Mouse (Mus musculus): ENCODE data around the gene Pold4. TPM values are rescaled to one million over a fixed set of nuclear protein-coding genes. Genes with fewer than 3 reads are reported as not detected.
A peak's percentile ranks its signal among the peaks of the same experiment; 100 is the strongest.

Gene Pold4
- polyA plus RNA-seq, 1 experiment from 2014 or later: 21.1 TPM

DNA sequence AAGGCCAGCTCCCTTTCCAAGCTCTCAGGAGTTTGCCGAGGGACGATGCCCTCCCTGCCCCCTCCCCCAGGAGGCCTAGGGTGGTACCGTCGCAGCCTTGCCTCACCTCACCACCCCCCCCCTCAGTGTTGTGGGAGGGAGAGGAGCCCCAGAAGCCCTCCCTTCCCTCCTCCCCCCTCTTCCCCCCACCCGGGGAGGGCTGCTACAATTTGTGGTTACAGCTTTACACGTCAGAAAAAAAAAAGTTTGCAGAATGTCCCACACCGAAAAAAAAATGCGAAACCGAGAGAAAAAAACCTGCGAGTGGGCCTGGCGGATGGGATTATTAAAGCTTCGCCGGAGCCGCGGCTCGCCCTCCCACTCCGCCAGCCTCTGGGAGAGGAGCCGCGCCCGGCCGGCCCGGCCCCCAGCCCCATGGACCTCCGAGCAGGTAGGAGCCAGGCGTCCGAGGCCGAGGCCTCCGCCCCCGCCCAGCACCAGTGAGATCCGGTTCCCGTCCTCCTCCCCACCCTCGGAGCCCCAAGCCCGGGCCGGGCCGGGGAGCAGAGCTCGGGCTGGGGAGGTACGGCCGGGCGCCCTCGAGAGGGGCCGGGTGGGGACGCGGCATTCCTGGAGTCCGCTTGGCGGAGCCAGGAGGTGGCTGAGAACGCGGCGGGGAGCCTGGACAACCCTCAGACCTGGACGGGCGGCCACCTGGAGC lies 17.5 kb upstream of the Pold4 start, which contains the start of the genes Clcf1 and AC109138.7:
Clcf1 (plus strand) TSS at position 168 of the 700 bp plus-strand sequence.
AC109138.7 (plus strand) TSS at position 287 of the 700 bp plus-strand sequence.
- Histone ChIP-seq H3K27ac (ENCODE audit: low read depth, low read length) (no peak within 1 kb of the TSS), H3K9me3 (ENCODE audit: control insufficient read depth, low read length) (no peaks in the 10 kb centered on the region), H3K36me3 (ENCODE audit: control insufficient read depth, insufficient read depth, low read length) (no peaks in the 10 kb centered on the region), H3K4me1 (ENCODE audit: control insufficient read depth, insufficient read depth, low read length) (peaks cover 14% of the 10 kb centered on the region; the same call in 1 of the 2 replicates), H3K4me2 (ENCODE audit: low read depth, low read length) (peak within 1 kb of the TSS; percentile 94), H3K9ac (replicated peaks; ENCODE audit: low read depth, low read length) (peak within 1 kb of the TSS; percentile 56), H3K27me3 (ENCODE audit: control insufficient read depth, insufficient read depth, low read length) (peaks cover 18% of the 10 kb centered on the region; the same call in 1 of the 2 replicates), H3K4me3 (ENCODE audit: low read depth, low read length) (peak within 1 kb of the TSS; percentile 44)
- peak; percentile 55; the same call in 1 of the 2 replicates for ATAC-seq (ENCODE audit: low read depth)
- WGBS: 0% methylated on average over 32 of the region's 49 CpGs

DNA sequence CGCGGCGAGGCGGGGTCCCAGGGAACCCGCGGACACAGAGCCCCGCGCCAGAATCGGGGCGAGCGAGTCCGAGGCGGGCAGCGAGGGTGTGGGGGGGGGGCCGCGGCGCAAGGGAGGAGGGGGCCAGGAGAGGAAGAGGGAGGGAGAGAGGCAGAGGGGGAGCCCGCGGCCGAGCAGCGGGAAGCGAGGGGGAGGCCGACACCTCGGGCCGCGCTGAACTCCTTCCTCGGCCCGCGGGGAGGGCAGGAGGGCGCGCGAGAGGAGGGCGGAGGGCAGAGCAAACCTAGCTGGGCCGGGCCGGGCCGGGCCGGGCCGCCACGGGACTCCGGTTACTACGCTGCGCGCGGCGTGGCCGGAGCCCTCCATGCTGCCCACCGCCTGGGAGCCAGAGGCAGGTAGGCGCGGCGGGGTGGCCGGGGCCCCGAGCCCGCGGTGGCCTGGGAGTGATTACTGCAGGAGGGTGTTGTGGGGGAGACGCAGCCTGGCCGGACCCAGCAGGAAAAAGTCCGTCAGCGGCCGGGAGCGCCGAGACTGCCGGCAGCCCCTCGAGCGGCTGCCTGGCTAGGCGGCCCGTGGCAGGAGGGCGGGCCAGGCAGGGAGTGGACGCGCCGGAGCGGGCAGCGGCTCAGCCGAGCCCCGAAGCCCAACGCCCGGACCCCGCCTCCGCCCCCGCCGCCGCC lies 16.8 kb upstream of the Pold4 start:
- Histone ChIP-seq H3K27me3 (ENCODE audit: control insufficient read depth, insufficient read depth, low read length) (peaks cover 18% of the 10 kb centered on the region; the same call in 1 of the 2 replicates), H3K27ac (ENCODE audit: low read depth, low read length) (no peak overlapping the region)
- 0% methylated on average over 59 of the region's 81 CpGs for WGBS

GRCm38 (mm10) chr19:4215451-4215840 lies 16.3 kb upstream of the Pold4 start:
- peak overlapping the region; percentile 94 for H3K4me2 ChIP-seq (ENCODE audit: low read depth, low read length)
- WGBS: 4% methylated on average over 20 of the region's 21 CpGs
- H3K27me3 ChIP-seq (ENCODE audit: control insufficient read depth, insufficient read depth, low read length): peaks cover 18% of the 10 kb centered on the region; the same call in 1 of the 2 replicates
- H3K4me1 ChIP-seq (ENCODE audit: control insufficient read depth, insufficient read depth, low read length): peaks cover 14% of the 10 kb centered on the region; the same call in 1 of the 2 replicates
- H3K27ac ChIP-seq (ENCODE audit: low read depth, low read length): no peak overlapping the region
- peak overlapping the region; percentile 44 for H3K4me3 ChIP-seq (ENCODE audit: low read depth, low read length)
- ATAC-seq (ENCODE audit: low read depth): no peak
- peak overlapping the region; percentile 56 for H3K9ac ChIP-seq (replicated peaks; ENCODE audit: low read depth, low read length)
- H3K9me3 ChIP-seq (ENCODE audit: control insufficient read depth, low read length): no peaks in the 10 kb centered on the region
- H3K36me3 ChIP-seq (ENCODE audit: control insufficient read depth, insufficient read depth, low read length): no peaks in the 10 kb centered on the region

More for the DNA sequence above, 16.8 kb upstream of the Pold4 start:
- Histone ChIP-seq H3K9ac (replicated peaks; ENCODE audit: low read depth, low read length) (peak overlapping the region; percentile 56), H3K4me1 (ENCODE audit: control insufficient read depth, insufficient read depth, low read length) (peaks cover 14% of the 10 kb centered on the region; the same call in 1 of the 2 replicates), H3K36me3 (ENCODE audit: control insufficient read depth, insufficient read depth, low read length) (no peaks in the 10 kb centered on the region), H3K9me3 (ENCODE audit: control insufficient read depth, low read length) (no peaks in the 10 kb centered on the region), H3K4me3 (ENCODE audit: low read depth, low read length) (peak overlapping the region; percentile 44), H3K4me2 (ENCODE audit: low read depth, low read length) (peak overlapping the region; percentile 94)
- ATAC-seq (ENCODE audit: low read depth): peak; percentile 50; the same call in 1 of the 2 replicates

DNA sequence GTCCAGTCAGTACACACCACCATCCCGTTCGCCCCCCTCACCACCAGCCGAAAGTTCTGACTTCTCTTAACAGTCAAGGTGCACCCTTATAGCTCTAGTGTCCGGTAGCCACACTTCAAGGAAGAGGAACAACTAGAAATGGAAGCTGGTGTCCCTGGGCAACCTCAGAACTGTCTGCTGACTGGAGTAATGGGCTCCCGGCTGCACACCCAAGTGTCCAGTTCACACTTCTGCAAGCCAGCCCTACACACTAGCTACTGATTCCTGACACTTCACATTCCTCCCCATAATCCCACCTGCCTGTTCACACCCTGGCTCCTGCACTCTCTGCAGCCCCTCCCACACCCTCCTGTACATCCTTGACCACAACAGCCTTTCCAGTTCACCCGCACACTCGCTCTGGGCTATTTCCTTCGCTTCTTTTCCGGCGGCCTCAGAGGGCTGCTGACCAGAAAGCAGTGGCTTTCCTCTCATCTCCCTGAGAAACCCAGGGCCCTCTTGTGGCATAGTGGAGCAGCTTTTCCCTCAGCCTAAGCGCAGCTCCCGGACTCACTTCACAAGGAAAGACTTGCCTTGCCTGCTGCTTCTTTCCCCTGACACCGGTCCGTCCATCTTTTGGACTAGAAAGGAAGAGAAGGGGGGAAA lies 15.5 kb upstream of the Pold4 start:
- H3K27me3 ChIP-seq (ENCODE audit: control insufficient read depth, insufficient read depth, low read length): peaks cover 18% of the 10 kb centered on the region; the same call in 1 of the 2 replicates
- H3K27ac ChIP-seq (ENCODE audit: low read depth, low read length): no peak overlapping the region
- H3K4me1 ChIP-seq (ENCODE audit: control insufficient read depth, insufficient read depth, low read length): peaks cover 14% of the 10 kb centered on the region; the same call in 1 of the 2 replicates
- no peak for ATAC-seq (ENCODE audit: low read depth)
- no peaks in the 10 kb centered on the region for H3K9me3 ChIP-seq (ENCODE audit: control insufficient read depth, low read length)
- peak overlapping the region; percentile 16; the same call in 1 of the 2 replicates for H3K4me2 ChIP-seq (ENCODE audit: low read depth, low read length)
- 20% methylated on average over 14 of the region's 14 CpGs for WGBS
- H3K9ac ChIP-seq (replicated peaks; ENCODE audit: low read depth, low read length): no peak overlapping the region
- H3K36me3 ChIP-seq (ENCODE audit: control insufficient read depth, insufficient read depth, low read length): no peaks in the 10 kb centered on the region
- no peak overlapping the region for H3K4me3 ChIP-seq (ENCODE audit: low read depth, low read length)

GRCm38 (mm10) chr19:4217140-4217539 lies 14.6 kb upstream of the Pold4 start:
- Histone ChIP-seq H3K4me2 (ENCODE audit: low read depth, low read length) (no peak overlapping the region), H3K9me3 (ENCODE audit: control insufficient read depth, low read length) (no peaks in the 10 kb centered on the region), H3K4me3 (ENCODE audit: low read depth, low read length) (no peak overlapping the region), H3K4me1 (ENCODE audit: control insufficient read depth, insufficient read depth, low read length) (peaks cover 14% of the 10 kb centered on the region; the same call in 1 of the 2 replicates), H3K27me3 (ENCODE audit: control insufficient read depth, insufficient read depth, low read length) (peaks cover 18% of the 10 kb centered on the region; the same call in 1 of the 2 replicates), H3K36me3 (ENCODE audit: control insufficient read depth, insufficient read depth, low read length) (no peaks in the 10 kb centered on the region), H3K27ac (ENCODE audit: low read depth, low read length) (no peak overlapping the region), H3K9ac (replicated peaks; ENCODE audit: low read depth, low read length) (no peak overlapping the region)
- WGBS: 14% methylated on average over 5 of the region's 5 CpGs
- ATAC-seq (ENCODE audit: low read depth): no peak

DNA sequence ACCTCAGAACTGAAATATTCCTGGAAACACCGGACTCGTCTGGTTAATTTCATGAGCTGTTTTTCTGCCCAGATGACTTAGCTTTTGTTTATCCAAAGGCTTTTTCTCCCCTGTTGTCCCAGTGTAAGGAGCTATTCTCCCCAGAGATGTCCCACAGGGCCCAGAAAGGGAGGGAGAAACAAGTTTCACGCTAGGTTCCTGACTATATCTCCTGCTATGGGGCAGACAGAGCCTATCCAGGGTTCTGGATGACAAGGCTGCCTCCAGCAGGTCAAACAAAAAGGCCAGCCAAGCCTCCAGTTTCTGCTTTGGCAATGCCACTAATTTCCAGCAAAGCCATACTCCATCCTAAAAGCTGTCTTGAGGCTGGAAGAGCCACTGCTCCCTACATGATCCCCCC lies 13.8 kb upstream of the Pold4 start:
- Histone ChIP-seq H3K4me2 (ENCODE audit: low read depth, low read length) (no peak overlapping the region), H3K9me3 (ENCODE audit: control insufficient read depth, low read length) (no peaks in the 10 kb centered on the region), H3K4me1 (ENCODE audit: control insufficient read depth, insufficient read depth, low read length) (peaks cover 14% of the 10 kb centered on the region; the same call in 1 of the 2 replicates), H3K27me3 (ENCODE audit: control insufficient read depth, insufficient read depth, low read length) (peaks cover 18% of the 10 kb centered on the region; the same call in 1 of the 2 replicates), H3K36me3 (ENCODE audit: control insufficient read depth, insufficient read depth, low read length) (no peaks in the 10 kb centered on the region), H3K27ac (ENCODE audit: low read depth, low read length) (no peak overlapping the region), H3K9ac (replicated peaks; ENCODE audit: low read depth, low read length) (no peak overlapping the region), H3K4me3 (ENCODE audit: low read depth, low read length) (no peak overlapping the region)
- ATAC-seq (ENCODE audit: low read depth): no peak
- 61% methylated on average over 3 of the region's 3 CpGs for WGBS

- Histone ChIP-seq H3K4me3 (ENCODE audit: low read depth, low read length) (no peak overlapping the region), H3K9me3 (ENCODE audit: control insufficient read depth, low read length) (no peaks in the 10 kb centered on the region), H3K9ac (replicated peaks; ENCODE audit: low read depth, low read length) (no peak overlapping the region), H3K27ac (ENCODE audit: low read depth, low read length) (no peak overlapping the region), H3K36me3 (ENCODE audit: control insufficient read depth, insufficient read depth, low read length) (no peaks in the 10 kb centered on the region), H3K4me1 (ENCODE audit: control insufficient read depth, insufficient read depth, low read length) (peaks cover 14% of the 10 kb centered on the region; the same call in 1 of the 2 replicates), H3K27me3 (ENCODE audit: control insufficient read depth, insufficient read depth, low read length) (peaks cover 18% of the 10 kb centered on the region; the same call in 1 of the 2 replicates), H3K4me2 (ENCODE audit: low read depth, low read length) (no peak overlapping the region)
- WGBS: 88% methylated on average over 11 of the region's 11 CpGs
- no peak for ATAC-seq (ENCODE audit: low read depth)
These were observed 13.4 kb upstream of the Pold4 start for GRCm38 (mm10) chr19:4218293-4218692.

GRCm38 (mm10) chr19:4218784-4219183 lies 12.9 kb upstream of the Pold4 start:
- WGBS: 81% methylated on average over 1 of the region's 1 CpGs

More at GRCm38 (mm10) chr19:4218784-4219183, 12.9 kb upstream of the Pold4 start:
- Histone ChIP-seq H3K27me3 (ENCODE audit: control insufficient read depth, insufficient read depth, low read length) (peaks cover 14% of the 10 kb centered on the region; the same call in 1 of the 2 replicates), H3K4me3 (ENCODE audit: low read depth, low read length) (no peak overlapping the region), H3K4me1 (ENCODE audit: control insufficient read depth, insufficient read depth, low read length) (peaks cover 14% of the 10 kb centered on the region; the same call in 1 of the 2 replicates), H3K4me2 (ENCODE audit: low read depth, low read length) (no peak overlapping the region), H3K27ac (ENCODE audit: low read depth, low read length) (no peak overlapping the region), H3K9me3 (ENCODE audit: control insufficient read depth, low read length) (no peaks in the 10 kb centered on the region), H3K9ac (replicated peaks; ENCODE audit: low read depth, low read length) (no peak overlapping the region), H3K36me3 (ENCODE audit: control insufficient read depth, insufficient read depth, low read length) (no peaks in the 10 kb centered on the region)
- no peak for ATAC-seq (ENCODE audit: low read depth)
